Mouse (Mus musculus) kidney, adult 18-20 months (tissue): Measurements from ENCODE around the gene Abhd2.
"Not testable (repeated sequence)": the region's sequence is repeated elsewhere in the genome, so short reads cannot be mapped to it uniquely, and the experiment has no call there.

Source experiments
- DNase-seq: peaks from one replicate; pipeline ENCODE4 v3.0.0; 2021

Gene Abhd2

DNA sequence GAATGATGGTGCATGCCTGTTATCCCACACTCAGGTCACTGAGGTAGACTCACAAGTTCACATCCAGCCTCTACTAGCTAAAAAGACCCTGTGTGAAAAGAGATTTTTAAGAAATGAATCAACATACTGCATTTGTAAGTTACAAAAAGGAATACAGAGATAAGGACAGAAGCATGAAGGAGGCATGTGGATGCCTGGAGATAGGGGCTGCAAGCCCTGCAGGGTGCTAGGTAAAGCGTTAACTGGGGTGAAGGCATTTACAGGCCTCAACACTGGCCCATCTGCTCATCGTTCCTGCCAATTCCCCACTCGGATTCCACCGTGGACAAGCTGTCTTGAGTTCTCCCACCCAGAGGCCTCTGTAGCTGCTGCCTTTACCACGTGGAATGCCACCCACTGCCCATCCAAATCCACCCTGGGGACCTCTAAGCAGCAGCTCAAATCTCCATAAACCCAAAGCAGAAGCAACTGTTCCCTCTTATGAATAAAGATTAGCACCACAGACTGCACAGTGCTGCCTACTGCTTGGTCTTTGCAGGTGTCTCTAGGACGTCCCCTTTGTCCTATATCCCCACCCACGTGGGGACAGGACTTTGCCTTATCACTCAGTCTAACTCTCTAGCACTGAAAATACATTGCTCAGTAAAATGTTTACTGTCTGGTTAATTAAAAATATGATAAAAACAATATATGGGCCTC lies 5.2 kb upstream of the Abhd2 start:
- DNase-seq = no peak

- DNase-seq = no peak
These were observed 4.1 kb upstream of the Abhd2 start for GRCm38 (mm10) chr7:79268897-79269296.

- DNase-seq = no peak
These were observed 3.6 kb upstream of the Abhd2 start for GRCm38 (mm10) chr7:79269411-79269810.

DNA sequence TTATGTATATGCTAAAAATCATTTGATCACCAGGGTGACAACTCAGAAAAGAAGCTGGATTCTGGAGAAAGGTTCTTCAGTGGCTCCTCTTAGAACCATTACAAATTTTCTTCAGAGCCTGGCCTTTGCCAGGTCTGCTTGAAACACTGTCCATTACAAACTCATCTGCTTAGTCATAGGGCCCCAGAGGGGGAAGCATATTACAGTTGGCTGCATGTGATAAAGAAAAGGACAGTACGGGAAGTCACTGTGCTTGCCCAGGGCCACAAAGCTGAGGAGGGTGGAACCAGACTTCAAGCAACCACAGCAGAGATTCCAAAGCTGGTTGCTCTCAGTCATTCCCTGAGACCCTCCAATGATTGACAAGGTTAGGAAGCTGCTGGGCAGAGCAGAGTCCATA lies 3.1 kb upstream of the Abhd2 start:
- DNase-seq = no peak

- no peak for DNase-seq
These were observed 2.0 kb upstream of the Abhd2 start for GRCm38 (mm10) chr7:79270961-79271387.

- no peak for DNase-seq
These were observed 874 bp upstream of the Abhd2 start for GRCm38 (mm10) chr7:79271861-79272788.

- DNase-seq = peak; percentile 59
These were observed 906 bp downstream of the Abhd2 start for GRCm38 (mm10) chr7:79273738-79274472.

GRCm38 (mm10) chr7:79274473-79275010 lies 1.5 kb downstream of the Abhd2 start:
- no peak for DNase-seq

DNA sequence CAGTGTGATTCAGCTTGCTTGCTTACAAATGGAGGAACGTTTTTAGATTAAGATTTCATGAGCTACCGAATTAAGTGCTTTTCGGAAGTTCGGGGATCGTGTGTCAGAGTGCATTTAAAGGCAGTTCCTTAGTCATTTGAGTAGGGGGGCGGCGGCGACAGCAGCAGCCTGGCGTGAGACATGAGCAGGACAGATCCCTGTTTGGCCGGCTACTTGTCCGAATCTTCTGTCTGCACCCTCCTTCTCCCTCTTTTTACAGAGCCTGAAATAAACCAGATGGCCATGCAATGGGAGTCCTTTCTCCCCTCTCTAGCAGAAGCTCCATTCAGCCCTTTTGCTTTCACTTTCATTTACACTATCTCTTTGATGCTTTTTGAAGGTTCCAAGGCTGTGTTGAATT lies 2.3 kb downstream of the Abhd2 start:
- no peak for DNase-seq

DNA sequence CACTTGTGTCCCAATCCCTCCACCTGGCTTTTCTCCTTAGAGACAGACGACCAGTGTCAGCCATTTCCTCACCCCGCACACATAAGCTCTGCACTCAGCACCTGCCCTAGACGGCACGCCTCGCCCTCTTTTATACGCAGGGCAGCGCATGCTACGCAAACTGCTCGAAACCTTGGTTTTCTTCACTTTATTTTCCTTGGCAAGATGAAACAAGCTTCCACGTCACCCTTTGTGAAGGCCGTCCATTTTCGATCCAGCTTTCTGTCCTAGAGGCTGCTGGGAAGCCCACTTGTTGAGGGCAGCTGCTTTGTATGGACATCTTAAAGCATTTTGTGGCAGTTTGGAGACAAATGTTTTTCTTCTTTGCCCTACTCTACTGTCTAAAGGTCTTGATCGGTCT lies 5.4 kb downstream of the Abhd2 start:
- no peak for DNase-seq

GRCm38 (mm10) chr7:79279376-79280029 lies 6.5 kb downstream of the Abhd2 start:
- DNase-seq = no peak

GRCm38 (mm10) chr7:79282883-79283670 lies 10.1 kb downstream of the Abhd2 start:
- no peak for DNase-seq

- not testable (repeated sequence) for DNase-seq
These were observed 10.6 kb downstream of the Abhd2 start for GRCm38 (mm10) chr7:79283671-79283941.

DNA sequence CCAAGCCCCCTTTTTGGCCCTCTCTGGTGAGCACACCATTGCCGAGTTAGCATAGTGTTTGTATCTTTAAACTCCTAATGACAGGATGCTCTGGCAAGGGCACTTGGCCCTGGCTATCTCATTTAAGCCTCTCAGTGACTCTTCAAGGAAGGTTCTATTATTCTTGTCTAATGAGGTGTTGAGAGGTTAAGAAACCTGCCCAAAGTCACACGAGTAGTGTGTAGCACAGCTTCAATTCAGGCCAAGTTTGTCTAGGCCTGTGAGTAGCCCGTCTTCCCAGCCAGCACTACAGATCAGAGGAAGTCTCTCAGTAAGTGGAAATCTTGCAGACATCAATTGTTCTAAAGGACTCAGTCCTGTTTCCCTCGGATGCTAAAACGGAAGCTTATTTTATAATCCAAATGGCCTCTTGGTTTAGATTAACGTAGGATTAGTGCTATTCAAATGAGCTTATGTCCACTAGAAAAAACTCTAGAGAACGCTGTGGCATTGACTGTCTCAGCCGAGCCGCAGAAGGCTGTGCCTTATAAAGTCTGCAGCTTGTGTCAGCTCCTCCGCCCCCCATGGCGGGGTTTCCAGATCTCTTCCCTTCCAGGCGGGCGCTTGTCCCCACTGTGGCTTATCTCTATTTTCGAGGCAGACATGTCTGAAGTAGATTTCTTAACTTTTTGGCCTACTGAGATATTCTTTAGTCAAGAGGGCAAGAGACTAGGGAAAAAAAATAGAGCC lies 11.3 kb downstream of the Abhd2 start:
- DNase-seq = no peak

GRCm38 (mm10) chr7:79284889-79285280 lies 11.9 kb downstream of the Abhd2 start:
- DNase-seq = no peak

DNA sequence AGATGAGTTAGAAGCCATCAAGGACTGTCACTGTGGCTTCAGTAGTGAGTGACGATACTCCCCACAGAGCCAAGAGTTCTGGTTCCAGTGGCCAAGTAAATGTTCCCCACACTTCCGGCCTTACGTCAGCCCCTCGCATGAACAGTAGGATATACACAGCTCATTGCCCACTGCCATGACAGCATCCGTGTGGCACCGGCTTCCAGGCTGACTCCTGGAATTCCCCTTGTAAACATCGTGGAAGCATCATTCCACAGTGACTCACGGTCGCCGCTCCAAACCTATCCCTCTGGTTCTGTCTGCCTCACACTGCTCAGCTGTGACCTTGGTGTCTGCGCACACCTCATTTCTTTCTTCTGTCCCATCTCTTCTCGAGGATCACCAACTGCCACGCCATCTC lies 12.4 kb downstream of the Abhd2 start:
- no peak for DNase-seq

DNA sequence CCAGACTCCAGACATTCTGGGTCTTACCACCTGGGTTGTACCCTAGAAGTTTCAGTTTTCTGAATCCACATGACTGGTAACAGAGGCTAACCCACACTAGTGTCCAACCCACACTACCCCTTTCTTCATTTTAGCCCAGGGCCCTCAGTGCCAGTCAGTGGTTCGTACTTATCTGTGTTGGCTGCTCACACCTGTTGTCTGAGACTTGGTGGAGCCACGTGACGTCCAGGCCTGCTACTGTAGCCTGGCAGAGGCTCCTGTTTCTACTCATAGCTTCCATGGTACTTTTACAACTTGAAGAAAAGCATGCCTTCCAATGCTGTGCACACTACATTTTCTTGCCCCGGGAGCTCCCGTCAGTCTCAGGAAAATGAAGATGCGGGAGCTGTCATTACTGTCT lies 14.2 kb downstream of the Abhd2 start:
- no peak for DNase-seq

DNA sequence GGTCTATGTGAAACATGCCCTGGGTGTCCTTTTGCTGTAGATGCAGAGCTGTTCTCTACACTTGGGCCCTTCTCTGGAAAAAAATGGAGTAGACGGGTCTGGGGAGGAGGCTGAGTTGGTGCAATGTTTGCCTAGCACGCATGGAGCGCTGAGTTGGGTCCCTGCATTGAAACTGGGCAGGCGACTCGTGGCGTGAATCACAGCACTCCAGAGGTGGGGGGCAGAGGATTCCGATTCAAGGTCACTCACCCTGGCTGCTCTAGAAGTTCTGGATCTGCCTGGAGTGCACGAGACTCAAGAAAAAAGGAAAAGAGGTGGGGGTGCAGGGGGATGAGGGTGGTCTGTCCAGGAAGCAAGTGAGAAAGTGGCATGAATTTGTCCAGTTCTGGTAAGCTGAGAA lies 14.9 kb downstream of the Abhd2 start:
- DNase-seq = no peak

DNA sequence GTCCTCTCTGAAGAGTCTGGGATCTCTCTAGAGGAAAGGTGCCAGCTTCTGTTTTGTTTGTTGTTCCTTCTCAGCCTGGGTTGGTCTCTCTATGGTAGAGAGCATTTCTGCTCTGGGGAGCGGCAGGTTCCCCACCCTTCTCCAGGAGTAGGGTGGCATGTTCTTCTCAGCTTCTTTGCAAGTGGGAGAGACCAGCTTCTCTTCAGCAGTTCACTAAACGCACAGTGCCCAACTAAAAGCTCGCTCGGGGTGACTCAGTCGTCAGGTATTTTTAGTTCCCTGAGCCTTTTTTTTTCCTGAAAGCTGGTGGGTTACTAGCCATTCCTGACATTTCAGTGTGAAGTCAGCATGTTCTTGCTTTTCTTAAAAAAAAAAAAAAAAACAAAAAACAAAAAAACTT lies 15.4 kb downstream of the Abhd2 start:
- DNase-seq = no peak

DNA sequence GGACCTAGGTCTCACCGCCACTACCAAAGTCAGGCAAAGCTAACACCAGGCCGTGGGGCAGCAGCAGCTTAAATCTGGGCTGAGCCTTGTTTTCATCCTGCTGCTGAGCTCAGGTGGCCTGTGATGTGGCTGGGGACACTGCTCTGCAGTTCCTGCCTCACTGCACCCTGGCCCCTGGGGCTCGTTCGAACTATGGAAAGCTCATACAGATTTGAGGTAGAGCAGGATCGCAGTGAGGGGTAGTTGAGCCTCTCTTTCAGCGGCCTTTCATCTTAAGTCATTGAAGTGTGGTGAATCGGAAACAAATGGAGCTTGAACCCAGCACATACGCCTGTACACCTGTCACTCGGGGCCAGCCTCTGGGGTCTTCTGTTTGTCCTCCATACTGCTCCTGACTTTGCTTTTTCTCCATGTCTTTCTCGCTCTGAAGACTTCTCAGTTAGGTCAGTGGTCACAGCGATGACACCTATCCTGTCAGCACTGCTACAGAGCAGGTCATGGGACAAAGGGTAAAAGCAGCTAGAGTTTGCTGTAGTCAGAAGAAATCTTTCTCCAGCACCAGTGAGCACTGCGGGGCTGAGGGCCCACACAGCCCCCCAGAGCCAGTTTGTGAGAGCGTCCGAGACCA lies 20.7 kb downstream of the Abhd2 start:
- peak; percentile 35 for DNase-seq

DNA sequence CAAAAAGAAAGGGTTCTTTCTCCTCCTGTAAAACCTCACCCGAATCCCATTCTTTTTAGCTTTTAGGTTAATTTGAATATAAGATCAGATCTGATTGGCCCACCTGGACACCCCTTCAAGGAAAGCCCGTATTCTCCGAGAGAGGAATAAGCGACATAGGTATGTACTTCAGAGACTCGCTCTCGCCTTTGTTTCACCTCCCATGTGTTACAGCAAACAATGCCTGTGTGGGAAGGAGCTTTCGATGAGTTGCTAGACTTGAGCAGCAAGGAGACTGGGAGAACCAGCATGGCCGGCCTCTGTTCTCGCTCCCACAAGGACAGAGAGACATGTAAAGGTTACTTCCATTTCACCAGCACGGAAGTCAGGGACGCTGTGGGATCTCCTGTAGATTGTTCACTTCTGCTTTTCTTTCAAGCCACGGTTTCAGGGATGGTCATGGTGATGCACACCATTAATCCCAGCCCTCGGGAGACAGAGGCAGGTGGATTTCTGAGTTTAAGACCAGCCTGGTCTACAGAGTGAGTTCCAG lies 21.5 kb downstream of the Abhd2 start:
- DNase-seq = no peak
